Mouse (Mus musculus) liver, embryonic 16.5 days (tissue): ENCODE data around the gene Pgd. TPM values are rescaled to one million over a fixed set of nuclear protein-coding genes. Genes with fewer than 3 reads are reported as not detected.
"Not testable (repeated sequence)": the region's sequence is repeated elsewhere in the genome, so short reads cannot be mapped to it uniquely, and the experiment has no call there.

ENCODE experiments used
- ATAC-seq: fragments of 200-750 bp; cut with Nextera tagmentation; 2 replicates; pipeline ENCODE4 v1.8.0; 2017; ENCODE audit warnings: low read depth, mild to moderate bottlenecking, moderate number of reproducible peaks, moderate library complexity
- H3K27ac ChIP-seq: fragments of 300-500 bp; sonication (generic); 2 replicates; pipeline ENCODE4 v1.5.1; 2014; ENCODE audit warnings: mild to moderate bottlenecking, low read length
- H3K27me3 ChIP-seq: fragments of 300-500 bp; sonication (generic); 2 replicates; pipeline ENCODE4 v1.6.1; 2014; ENCODE audit warnings: low read depth, low read length, mixed read lengths; ENCODE audit not compliant: control insufficient read depth, insufficient read depth
- H3K36me3 ChIP-seq: fragments of 300-500 bp; sonication (generic); 2 replicates; pipeline ENCODE4 v1.6.1; 2014; ENCODE audit warnings: mild to moderate bottlenecking; ENCODE audit not compliant: control insufficient read depth, insufficient read depth
- H3K4me1 ChIP-seq: fragments of 300-500 bp; sonication (generic); 2 replicates; pipeline ENCODE4 v1.6.1; 2014; ENCODE audit warnings: low read depth, low read length, mixed read lengths; ENCODE audit not compliant: control insufficient read depth
- H3K4me2 ChIP-seq: fragments of 300-500 bp; sonication (generic); 2 replicates; pipeline ENCODE4 v1.6.1; 2014; ENCODE audit warnings: low read depth, low read length, mixed read lengths
- H3K4me3 ChIP-seq: fragments of 300-500 bp; sonication (generic); 2 replicates; pipeline ENCODE4 v1.5.1; 2014; ENCODE audit warnings: low read depth, mild to moderate bottlenecking, low read length
- H3K9ac ChIP-seq: fragments of 300-500 bp; sonication (generic); 2 replicates; pipeline ENCODE4 v1.6.1; 2014; ENCODE audit warnings: low read depth, low read length
- H3K9me3 ChIP-seq: fragments of 300-500 bp; sonication (generic); replicated peaks from 2 replicates; pipeline ENCODE4 v1.6.1; 2016; ENCODE audit warnings: low read length; ENCODE audit not compliant: control insufficient read depth
- WGBS: fragments of 180-500 bp; shearing (Covaris S2); extraction: QIAGEN DNeasy Blood & Tissue Kit; methylation state at CpG from one replicate; pipeline ENCODE4 v1.1.7; 2014; ENCODE audit not compliant: insufficient replicate concordance; 5-methylcytosine and 5-hydroxymethylcytosine counted together
- polyA plus RNA-seq: library from polyadenylated mRNA; unstranded; fragments of >200 nt; fragmentation: Nextera tagmentation; extraction: Ambion mirVana; gene quantifications from 2 replicates; pipeline ENCODE4 v1.2.1, GENCODE M21; 2015

The Pgd gene
- polyA plus RNA-seq, 1 experiment from 2014 or later: 69.6 TPM

DNA sequence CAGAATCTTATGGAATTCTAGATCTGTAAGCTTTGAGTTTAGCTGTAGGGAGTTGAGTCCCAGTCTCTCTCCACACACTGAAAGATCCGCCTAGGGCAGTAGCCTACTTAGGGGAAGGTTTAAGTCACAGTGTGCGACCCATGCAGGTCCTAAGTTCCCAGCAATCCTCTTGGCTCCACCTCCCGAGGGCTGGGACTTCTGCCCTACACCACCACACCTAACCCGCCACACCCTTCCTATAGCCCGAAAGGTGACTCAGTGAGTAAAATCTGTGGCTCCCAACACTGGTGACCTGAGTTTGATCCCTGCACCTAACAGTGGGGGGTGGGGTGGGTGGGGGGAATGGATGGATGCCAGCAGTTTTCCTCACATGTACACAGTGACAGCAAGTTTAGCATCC, 43.1 kb downstream of the Pgd start:
- ATAC-seq: no peak
- Histone ChIP-seq H3K27me3 (no peaks in the 10 kb centered on the region), H3K9ac (no peak overlapping the region), H3K27ac (no peak overlapping the region), H3K4me2 (no peak overlapping the region), H3K4me3 (no peak overlapping the region), H3K9me3 (no peaks in the 10 kb centered on the region), H3K36me3 (no peaks in the 10 kb centered on the region), H3K4me1 (peaks cover 5% of the 10 kb centered on the region)
- WGBS: 62% methylated on average over 5 of the region's 5 CpGs

DNA sequence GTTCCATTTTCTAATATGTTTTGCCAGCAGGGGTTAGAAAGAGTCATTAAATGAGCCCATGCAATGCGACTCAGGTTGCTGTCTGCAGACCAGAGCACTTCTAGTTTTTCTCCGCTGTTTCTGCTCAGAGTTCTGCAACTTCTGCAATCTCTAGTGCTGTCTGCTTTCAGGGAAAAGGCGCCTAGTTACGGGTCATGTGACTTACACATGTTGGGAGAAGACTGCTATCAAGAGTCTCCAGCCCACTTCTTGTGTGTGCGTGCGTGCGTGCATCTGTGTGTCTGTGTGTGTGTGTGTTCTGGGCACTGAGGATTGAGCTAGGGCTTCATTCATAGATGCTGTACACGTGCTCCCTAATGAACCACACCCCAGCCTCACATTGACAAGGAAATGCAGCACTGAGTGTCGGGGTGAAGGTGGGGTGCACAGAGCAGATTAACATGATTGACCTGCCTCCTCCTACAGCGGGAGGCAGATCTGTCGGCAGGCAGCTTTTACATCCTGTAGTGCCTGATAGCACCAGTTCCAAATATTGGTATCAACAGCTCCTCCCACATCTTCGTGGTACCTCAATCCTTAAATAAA, 46.5 kb downstream of the Pgd start:
- H3K9me3 ChIP-seq, H3K4me2 ChIP-seq, H3K36me3 ChIP-seq, H3K9ac ChIP-seq, H3K4me1 ChIP-seq, H3K27me3 ChIP-seq, H3K4me3 ChIP-seq, H3K27ac ChIP-seq: not testable (repeated sequence)
- ATAC-seq: peak; percentile 72
- WGBS: 27% methylated on average over 12 of the region's 12 CpGs

DNA sequence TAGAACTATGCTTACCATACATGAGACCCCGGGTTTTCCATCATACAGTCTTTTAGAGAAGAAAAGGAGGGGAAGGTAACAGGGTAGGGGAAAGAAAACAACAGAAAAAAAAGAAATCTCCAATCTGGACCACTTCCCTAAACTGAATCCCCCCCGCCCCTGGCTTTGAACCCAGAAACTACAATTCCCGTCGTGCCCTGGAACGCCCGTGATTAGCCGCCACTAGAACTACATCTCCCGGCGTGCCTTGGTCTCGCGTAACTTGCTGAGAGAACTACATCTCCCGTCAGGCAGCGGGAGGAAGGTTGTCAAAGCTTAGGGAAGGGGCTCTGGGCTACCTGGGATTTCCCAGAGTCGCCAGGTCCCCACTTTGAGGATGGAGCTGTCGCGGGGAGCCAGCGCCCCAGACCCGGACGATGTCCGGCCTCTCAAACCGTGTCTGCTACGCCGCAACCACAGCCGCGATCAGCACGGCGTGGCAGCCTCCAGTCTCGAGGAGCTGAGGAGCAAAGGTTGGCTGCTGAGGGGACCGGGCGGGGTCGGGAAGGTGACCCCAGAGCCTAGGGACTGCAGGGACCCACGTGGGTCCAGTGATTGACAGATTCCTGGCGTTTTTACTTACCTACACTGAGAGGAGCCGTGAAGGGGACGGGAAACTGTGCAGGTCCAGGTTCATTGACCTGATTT, 62.6 kb downstream of the Pgd start, which contains the start of gene Dffa:
Dffa (plus strand) TSS at position 272 of the 687 bp plus-strand sequence.
- peaks cover 11% of the 10 kb centered on the region for H3K4me1 ChIP-seq
- H3K9me3 ChIP-seq: no peaks in the 10 kb centered on the region
- peak within 1 kb of the TSS; percentile 86 for H3K4me3 ChIP-seq
- H3K9ac ChIP-seq: peak within 1 kb of the TSS; percentile 79
- ATAC-seq: peak; percentile 83
- H3K27me3 ChIP-seq: no peaks in the 10 kb centered on the region
- WGBS: under 1% methylated on average over 35 of the region's 35 CpGs
- H3K36me3 ChIP-seq: peaks cover 4% of the 10 kb centered on the region; the same call in 1 of the 2 replicates
- peak within 1 kb of the TSS; percentile 60 for H3K27ac ChIP-seq
- peak within 1 kb of the TSS; percentile 91 for H3K4me2 ChIP-seq

DNA sequence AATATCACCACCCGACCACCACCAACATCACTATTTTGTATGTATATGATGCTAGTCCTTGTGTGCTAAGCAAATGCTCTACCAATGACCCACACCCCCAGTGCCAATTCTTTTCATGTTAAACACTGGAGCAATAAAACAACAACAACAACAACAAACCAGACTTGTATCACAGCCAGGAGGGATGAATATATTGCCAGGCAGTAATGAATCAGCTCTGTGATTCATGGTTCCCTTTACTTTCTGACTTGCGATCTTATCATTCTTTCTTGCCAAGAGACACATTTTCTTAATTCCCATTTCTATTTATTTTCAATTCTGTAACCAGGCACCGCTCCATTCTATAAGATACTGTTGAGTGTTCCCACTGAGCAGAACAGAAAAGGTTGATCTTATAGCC, 65.1 kb downstream of the Pgd start:
- Histone ChIP-seq H3K36me3 (no peaks in the 10 kb centered on the region; the same call in 1 of the 2 replicates), H3K9ac (no peak overlapping the region), H3K9me3 (no peaks in the 10 kb centered on the region), H3K27me3 (no peaks in the 10 kb centered on the region), H3K27ac (no peak overlapping the region), H3K4me1 (peaks cover 28% of the 10 kb centered on the region), H3K4me2 (no peak overlapping the region), H3K4me3 (no peak overlapping the region)
- no peak for ATAC-seq
- 68% methylated on average over 3 of the region's 3 CpGs for WGBS

DNA sequence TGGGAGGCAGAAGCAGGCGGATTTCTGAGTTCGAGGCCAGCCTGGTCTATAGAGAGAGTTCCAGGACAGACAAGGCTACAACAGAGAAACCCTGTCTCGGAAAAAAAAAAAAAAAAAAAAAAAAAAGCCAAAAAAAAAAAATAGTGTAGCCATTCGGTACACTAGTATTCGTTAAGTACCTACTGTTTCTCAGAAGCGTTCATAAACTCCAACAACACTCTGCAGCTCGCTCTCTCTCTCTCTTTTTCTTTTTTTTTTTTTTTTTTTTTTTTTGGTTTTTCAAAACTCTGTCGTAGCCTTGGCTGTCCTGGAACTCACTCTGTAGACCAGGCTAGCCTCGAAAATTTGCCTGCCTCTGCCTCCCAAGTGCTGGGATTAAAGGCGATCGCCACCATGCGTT, 66.1 kb downstream of the Pgd start:
- H3K9ac ChIP-seq, ATAC-seq, H3K4me2 ChIP-seq, H3K36me3 ChIP-seq, H3K27me3 ChIP-seq, H3K27ac ChIP-seq, H3K4me3 ChIP-seq, H3K9me3 ChIP-seq: not testable (repeated sequence)
- WGBS: 72% methylated on average over 12 of the region's 12 CpGs
- peaks cover 32% of the 10 kb centered on the region for H3K4me1 ChIP-seq

Other genes starting within 250 kb of the Pgd start
- gene Pex14, start 66.9 kb downstream of the Pgd start, polyA plus RNA-seq: 28.7 and 31.1 TPM in 2 replicates
- gene Dffa, start 62.6 kb downstream of the Pgd start, polyA plus RNA-seq: 16.0 and 17.0 TPM in 2 replicates
- not detected in 2 replicates for gene Cort, start 40.0 kb downstream of the Pgd start, polyA plus RNA-seq
- 10.6 and 12.3 TPM in 2 replicates for gene Cenps, start 29.1 kb downstream of the Pgd start, polyA plus RNA-seq
- gene Kif1b, start 140.9 kb upstream of the Pgd start, polyA plus RNA-seq: 4.8 and 5.5 TPM in 2 replicates